Mouse (Mus musculus): ENCODE data around the gene Gdf3. TPM values are rescaled to one million over a fixed set of nuclear protein-coding genes. Genes with fewer than 3 reads are reported as not detected.

The Gdf3 gene
- polyA plus RNA-seq, 1 experiment from 2014 or later = 0.11 TPM

Other genes with a start within 250 kb of the Gdf3 start
- 13.1 and 16.7 TPM in 2 replicates for gene Rimklb, start 111.3 kb downstream of the Gdf3 start, polyA plus RNA-seq (2014; fragmentation: Nextera tagmentation; extraction: Ambion mirVana)
- 2.0 and 4.6 TPM in 2 replicates for gene Mfap5, start 104.2 kb downstream of the Gdf3 start, polyA plus RNA-seq (2014; fragmentation: Nextera tagmentation; extraction: Ambion mirVana)
- gene Aicda, start 56.3 kb downstream of the Gdf3 start, polyA plus RNA-seq (2014; fragmentation: Nextera tagmentation; extraction: Ambion mirVana) = 0.12 TPM in 1 of 2 replicates, not detected in the other
- gene Apobec1, start 7.6 kb downstream of the Gdf3 start, polyA plus RNA-seq (2014; fragmentation: Nextera tagmentation; extraction: Ambion mirVana) = 2.8 and 3.4 TPM in 2 replicates
- not detected in 2 replicates for gene Dppa3, start 16.3 kb upstream of the Gdf3 start, polyA plus RNA-seq (2014; fragmentation: Nextera tagmentation; extraction: Ambion mirVana)
- gene Nanog, start 97.4 kb upstream of the Gdf3 start, polyA plus RNA-seq (2014; fragmentation: Nextera tagmentation; extraction: Ambion mirVana) = 0.15 and 0.17 TPM in 2 replicates
- 17.6 and 21.5 TPM in 2 replicates for gene Slc2a3, start 191.6 kb upstream of the Gdf3 start, polyA plus RNA-seq (2014; fragmentation: Nextera tagmentation; extraction: Ambion mirVana)
- 6.4 and 6.9 TPM in 2 replicates for gene Foxj2, start 209.8 kb upstream of the Gdf3 start, polyA plus RNA-seq (2014; fragmentation: Nextera tagmentation; extraction: Ambion mirVana)
- 1.8 and 1.9 TPM in 2 replicates for gene C3ar1, start 246.1 kb upstream of the Gdf3 start, polyA plus RNA-seq (2014; fragmentation: Nextera tagmentation; extraction: Ambion mirVana)

Data from intestine, embryonic 14.5 days (tissue).